Mouse (Mus musculus) granulocyte monocyte progenitor cell, adult 5-6 weeks (primary cell): ENCODE results near the gene Tor4a. TPM values are rescaled to one million over a fixed set of nuclear protein-coding genes. Genes with fewer than 3 reads are reported as not detected.

Source experiments
- ATAC-seq: replicated peaks from 2 replicates; pipeline ENCODE4 v1.8.0; 2016; ENCODE audit warnings: mild to moderate bottlenecking, moderate TSS enrichment, inconsistent platforms; ENCODE audit not compliant: poor library complexity, severe bottlenecking
- total RNA-seq, 2 experiments: library from RNA; stranded (forward) in 1 of 2; stranded (reverse) in 1 of 2; fragments of 200-712, 200-1000 nt in 1 of 2; fragments of >200 nt in 1 of 2; fragmentation: Nextera tagmentation in 1 of 2; gene quantifications; 2 replicates each; pipeline ENCODE4 v1.2.3; 2014 to 2017

Tor4a gene
- total RNA-seq, 2 experiments from 2014 or later = 14.6 to 14.7 TPM

DNA sequence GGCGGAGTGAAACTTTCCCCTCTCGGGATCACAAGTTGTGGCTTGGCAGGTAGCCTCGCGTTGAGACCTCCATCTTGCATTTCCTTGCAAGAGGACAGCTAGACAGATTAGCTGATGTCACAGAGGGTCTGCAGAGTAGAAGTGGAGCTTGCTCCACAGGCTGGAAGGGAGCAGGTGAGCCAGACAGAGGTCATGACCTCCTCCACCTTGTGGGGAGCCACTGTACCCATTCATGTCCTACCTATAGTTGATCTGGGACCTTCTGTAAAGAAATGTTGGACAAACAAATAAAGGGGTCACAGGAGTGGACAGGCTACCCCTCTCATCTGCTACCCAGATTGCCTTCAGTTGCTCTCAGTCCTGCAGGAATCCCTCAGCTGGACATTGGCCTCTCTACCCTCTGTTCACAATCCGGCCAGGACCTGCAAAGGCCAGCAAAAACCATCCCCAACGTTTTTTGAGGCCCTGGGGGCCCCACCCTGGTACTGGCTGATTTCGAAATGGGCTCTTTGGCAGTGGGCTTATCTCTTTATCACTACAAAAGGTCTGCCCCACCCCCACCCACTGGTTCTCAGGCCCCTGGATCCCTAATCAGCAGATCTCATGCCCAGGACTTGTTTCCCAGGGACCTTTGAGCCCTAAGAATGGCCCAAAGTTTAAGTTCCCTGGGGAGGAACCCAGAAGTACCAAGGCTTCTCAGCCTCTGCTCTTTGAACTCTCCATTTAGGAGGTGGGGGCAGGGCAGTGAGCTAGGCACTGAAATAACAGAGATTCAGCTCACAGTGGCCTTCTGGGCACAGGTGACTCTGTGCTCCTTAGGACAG, 21.6 kb downstream of the Tor4a start:
- ATAC-seq = no peak

DNA sequence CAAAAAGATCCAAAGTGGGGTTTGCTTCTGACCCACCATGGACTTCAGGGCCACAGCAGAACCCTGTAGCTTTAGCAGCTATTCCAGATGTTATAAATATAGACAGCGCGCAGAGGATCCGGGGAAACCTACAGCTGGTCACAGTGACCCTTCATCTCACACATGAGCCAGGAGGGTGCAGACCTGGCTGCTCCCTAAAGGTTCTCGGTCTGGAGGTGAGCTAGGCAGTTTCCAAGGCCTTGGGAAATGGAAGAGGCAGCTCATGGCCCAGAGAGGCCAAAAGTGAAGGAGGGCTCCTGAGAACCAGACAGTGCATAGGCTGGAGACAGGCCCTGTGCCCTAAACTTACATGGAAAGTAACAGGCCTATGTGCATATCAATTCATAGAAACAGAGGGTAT, 22.9 kb downstream of the Tor4a start:
- no peak for ATAC-seq

DNA sequence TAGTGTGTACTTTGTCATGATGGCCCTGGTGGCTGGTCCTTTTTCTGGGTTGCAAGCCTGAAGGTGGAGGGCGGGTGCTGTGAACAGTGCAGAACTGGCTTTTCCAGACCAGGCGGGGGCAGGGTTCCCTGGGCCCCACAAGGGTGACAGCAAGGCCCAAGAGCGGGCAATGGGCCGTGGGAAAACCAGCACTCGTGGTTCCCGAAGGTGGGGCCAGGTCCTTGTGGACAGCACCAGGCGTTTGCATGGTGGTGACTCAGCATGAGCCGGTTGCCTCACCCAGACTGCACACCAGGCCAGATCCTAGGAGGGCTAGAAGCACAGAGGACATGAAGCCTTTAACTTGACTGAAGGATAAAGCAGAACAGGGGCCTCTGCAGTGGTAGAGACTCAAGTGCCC, 24.1 kb downstream of the Tor4a start:
- peak; percentile 65 for ATAC-seq

DNA sequence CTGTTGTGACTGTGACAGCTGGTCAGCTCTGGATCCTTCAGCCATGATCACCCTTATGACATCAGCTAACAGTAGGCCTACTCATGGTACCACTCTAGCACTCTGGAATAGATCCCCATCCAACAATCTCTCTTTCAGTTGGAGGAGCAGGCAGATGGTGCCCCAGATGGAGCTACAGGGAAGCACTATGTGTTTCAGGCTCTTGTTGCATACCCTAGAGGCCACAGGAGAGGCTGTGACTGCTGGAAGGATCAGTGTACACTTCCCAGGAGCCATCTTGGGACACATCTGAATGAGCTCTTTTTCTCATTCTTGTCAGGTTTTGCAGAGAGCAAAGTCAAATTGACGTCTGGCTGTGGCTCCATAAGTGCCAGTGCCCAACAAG, 24.9 kb downstream of the Tor4a start:
- no peak for ATAC-seq

DNA sequence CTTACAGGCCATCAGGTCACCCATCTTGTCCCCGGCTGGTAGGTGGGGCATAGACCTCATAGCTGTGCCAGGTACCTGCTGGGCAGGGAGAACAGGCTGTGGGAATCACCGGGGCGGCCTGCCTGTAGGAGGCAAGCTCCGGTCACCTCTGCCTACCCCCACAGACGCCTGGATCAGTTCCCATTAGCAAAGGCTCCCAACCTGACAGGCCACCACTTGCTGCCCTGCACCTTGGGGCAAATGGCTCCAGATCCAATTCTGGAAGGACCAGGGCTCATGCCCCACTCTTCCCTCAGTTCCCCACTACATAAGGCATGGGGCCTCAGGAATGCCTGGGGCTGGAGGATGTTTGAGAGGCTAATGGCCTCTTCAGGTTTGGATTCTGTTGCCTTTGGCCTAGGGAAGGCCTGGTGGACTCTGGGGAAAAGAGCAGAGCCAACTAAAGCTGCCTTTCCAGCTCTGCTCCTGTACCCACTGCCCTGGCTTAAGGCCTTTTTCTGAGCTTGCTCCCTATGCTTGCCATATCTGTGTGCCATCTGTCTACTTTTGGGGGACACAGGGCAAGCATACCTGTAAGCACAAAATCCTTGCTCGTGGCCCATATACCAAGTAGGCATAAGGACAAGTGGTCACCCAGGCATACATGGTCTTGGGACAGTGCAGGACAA, 25.5 kb downstream of the Tor4a start:
- no peak for ATAC-seq

DNA sequence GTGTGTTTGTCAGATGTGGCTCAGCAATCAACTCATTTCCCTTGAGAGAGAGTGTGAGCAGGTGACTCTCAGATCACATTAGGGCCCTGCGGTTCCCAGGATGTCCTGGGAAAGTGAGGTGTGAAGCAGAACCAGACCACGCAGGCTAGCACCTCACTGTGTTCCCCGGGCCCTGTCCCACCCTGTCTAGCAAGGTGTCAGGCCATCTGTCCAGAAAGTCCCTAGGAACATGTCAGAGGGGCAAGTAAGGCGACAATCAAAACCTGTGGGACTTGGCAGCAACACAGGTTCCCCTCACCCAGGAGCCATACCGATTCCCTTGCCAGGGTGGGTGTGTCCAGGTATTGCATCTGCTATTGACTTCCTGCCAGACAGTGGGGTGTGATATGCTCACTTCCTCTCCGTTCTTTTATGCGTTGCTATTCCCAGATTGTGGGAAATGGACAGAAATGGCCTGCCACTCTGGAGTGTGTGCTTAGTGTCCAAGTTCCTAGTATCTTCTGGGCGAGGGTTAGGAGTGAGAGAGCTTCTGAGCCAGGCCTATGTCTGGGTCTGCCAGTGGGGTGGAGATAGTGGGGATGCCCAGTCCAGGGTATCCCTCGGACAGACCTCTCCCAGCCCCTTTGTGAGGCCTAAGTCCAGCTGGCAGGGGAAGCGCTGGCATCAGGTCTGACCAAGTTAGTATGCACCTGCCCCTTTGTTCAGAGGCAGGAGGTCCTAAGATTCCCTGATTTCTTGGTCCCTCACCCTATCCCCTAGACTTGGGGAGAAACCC, 26.2 kb downstream of the Tor4a start:
- peak; percentile 41; the same call in 1 of the 2 replicates for ATAC-seq

DNA sequence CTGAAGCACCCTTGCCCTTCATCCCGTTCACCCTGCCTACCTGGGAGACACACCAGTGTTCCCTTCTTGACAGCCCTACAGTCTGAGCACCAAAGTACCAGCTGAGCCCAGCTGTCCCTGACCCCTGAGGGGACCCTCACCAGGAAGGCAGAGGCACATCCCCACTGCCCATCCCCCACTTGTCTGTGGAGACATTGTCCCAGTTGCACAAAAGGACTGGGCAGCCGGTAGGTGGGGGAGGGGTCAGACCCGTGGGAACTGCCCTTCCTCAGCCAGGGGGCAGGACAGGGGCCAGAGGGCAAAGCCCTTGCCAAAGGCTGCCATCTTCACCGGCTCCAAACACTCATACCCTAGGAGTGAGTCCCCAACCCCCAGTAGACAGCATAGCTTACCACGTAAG, 26.9 kb downstream of the Tor4a start:
- no peak for ATAC-seq

DNA sequence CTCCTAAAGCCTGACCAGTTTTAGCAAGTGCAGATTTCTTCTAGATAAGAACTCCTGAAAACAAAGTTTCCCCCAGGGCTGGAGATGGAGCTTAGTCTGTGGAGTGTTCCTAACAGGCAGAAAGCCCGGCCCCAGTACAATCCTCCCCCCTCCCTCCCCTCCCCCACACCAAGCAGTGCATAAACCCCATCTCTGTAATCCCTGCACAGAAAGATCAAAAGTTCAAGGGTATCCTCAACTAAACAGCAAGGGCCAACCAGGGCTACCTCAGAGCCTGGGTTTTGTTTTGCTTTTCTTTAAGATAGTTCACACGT, 28.1 kb downstream of the Tor4a start:
- ATAC-seq = no peak

DNA sequence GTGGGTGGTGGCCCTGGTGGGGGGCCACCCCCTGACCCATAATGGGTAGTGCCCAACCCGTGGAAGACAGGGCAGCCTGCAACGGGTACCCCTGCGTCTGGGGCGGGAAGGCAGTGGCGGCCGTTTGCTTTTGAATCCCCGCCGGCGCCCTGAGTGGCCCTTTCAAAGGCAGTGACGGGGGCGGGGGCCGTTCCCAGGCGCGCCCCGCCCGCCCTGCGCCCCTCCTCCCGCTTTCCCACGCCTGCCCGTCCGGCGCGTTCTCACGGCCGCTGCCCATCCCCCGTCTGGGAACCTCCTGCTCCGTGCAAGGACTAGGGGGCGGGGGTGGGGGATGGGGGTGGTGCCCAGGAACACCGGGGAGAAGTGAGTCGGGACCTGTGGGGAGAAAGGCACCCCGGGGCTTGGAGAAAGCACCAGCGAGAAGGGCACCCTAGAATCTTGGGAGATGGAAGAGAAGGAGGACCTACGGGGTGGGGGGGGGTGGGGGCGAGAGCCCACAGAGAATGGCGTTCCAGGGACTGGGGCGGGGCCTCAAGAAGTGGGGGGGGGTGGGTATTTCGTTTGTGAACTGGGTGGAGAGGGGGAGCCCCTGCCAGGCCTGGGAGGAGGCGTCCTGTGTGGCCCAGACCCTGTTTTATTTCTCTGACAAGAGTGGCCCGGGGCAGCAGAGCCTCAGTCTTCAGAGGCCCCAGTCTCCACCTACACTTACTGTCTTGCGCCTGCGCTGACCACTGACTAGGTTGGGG, 28.6 kb downstream of the Tor4a start:
- no peak for ATAC-seq

DNA sequence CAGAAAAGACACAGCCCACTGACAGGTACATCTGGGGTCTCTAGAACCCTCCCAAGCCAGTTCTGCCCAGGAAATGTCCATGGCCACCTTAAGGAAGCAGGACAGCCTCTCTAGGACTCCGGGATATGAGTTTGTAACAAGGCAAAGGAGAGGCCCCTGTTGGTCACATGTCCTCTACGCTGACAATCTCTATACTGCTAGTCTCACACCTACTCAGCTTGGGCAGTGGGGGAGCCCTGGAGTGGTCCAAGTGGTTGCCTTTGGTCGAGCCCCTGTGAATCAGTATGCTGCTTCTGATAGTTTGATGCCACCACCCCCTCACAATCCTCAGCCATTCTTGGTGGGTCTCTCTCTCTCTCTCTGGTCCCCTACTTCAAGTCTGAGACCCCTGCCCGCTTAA, 29.2 kb downstream of the Tor4a start:
- ATAC-seq = no peak

DNA sequence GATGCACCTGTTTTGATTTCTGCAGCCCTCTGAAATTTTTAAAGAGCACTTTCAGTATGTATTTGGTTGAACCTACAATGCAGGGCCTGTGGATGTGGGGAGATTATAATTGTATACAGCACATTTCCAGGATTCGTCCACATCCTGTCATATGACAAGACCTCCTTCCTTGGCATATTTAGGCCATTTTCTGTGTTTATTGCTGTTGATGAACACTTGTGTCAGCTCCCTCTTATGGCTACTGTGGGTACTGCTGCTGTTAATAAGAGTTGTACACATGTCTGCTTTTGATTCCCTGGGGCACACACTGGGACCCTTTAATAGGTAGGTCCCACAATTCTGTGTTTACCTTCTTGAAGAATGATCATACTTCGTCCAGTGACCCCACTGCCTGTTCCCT, 39.0 kb downstream of the Tor4a start:
- peak; percentile 63 for ATAC-seq

DNA sequence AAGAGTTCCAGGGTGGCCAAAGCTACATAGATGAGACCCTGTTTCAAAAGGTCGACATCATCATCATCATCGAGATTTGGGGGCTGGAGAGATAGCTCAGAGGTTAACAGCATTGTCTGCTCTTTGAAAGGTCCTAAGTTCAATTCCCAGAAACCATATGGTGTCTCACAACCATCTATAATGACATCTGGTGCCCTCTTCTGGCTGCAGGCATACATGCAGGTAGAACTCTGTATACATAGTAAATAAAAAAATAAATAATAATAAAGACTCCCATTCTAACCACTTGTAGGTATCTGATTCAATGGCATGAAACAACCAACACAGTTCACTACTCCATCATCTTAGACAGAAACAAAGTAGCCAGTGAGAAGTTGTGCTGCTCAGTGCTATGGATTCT, 39.7 kb downstream of the Tor4a start:
- no peak for ATAC-seq

DNA sequence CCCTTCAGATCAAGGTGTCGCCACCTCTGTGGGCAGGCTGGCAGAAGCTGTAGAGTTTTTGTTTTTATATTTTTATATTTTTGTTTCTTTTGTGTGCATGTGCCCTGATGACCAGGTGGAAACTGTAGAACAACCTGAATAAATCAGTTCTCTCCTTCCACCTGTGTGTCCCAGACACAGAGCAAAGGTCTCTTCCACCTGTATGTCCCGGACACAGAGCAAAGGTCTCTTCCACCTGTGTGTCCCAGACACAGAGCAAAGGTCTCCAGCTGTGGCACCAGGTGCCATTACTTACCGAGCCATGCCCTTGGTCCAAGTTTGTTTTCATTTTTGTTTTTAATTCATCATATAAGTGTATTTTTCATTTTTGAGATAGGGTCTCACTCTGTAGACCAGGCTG, 40.5 kb downstream of the Tor4a start:
- no peak for ATAC-seq

DNA sequence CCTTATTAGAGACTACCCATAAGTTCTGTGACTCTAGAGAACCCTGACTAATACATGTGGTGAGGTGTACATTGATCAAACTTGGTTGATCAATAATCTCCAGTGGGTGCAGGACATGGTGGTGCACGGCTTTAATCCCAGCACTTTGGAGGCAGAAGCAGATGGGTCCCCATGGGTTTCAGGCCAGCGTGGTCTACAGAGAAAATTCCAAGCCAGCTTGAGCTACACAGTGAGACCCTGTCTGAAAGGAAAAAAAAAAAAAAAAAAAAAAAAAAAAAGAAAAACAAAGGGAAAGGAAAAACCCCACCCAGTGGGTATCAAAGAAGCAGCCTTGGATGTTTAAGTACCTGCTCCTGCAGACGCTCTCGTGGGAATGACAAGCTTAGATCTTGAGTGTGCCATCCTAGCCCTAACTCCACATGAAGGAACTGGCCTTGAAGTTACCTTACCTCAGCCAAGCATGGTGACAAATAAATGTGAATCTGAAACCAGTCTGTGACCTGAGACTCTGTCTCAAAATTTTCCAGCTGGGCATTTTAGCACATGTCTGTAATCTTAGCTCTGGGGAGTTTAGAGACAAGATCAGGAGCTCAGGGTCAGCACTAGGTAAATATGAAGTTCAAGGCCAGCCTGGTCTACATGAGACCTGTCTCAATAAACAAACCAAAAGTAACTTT, 45.3 kb downstream of the Tor4a start:
- ATAC-seq = no peak

DNA sequence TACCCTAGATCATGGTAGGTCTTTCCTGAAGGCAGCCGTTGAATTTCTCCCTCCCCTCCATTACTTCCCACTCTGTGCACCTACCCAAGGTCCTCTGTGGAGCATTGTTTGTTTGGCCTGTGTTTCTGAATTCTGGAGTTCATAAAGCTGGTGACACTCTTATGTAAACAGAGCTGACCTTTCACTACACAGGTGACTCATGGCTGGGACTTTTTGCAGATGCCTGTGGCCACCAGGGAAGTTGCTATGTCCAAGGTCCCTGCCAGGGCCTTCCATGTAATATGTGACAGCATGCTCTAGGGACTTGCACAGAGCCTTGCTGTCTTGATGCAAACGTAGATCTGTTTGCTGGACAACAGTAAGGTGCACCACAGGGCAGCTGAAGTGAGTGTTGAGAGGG, 47.0 kb downstream of the Tor4a start:
- ATAC-seq = no peak

DNA sequence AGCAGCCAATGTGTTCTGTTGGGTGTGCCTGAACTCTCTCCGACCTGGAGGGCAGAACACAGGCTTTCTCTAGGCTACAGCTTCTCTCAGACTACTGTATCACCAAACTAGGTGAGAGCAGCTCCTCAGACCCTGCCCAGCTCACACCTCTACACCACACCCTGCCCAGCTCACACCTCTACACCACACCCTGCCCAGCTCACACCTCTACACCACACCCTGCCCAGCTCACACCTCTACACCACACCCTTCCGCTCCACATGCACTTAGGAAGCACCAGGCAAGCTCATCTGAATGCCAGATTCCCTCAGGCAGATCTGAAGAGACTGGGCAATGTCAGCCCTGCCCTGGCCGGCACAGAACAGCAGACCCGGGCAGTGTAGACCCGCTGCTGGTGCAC, 48.8 kb downstream of the Tor4a start:
- ATAC-seq = no peak

DNA sequence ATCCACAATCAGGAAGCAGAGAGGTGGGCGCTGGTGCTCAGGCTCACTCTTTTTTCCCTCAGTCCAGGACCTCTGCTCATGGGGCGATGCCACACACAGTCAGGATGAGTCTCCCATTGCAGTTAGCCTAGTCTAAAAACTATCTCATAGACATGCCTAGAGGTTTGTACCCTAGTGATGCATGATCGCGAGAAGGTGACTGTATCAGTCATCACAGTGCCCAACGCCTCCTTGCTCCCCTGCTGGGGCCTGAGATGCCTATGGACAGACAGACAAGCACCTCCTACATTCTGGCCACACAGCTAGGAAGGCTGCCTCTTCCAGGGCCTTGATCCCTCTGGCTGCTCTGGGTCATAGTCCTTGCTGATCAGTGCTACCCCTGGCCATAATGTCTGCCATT, 49.3 kb downstream of the Tor4a start:
- no peak for ATAC-seq

DNA sequence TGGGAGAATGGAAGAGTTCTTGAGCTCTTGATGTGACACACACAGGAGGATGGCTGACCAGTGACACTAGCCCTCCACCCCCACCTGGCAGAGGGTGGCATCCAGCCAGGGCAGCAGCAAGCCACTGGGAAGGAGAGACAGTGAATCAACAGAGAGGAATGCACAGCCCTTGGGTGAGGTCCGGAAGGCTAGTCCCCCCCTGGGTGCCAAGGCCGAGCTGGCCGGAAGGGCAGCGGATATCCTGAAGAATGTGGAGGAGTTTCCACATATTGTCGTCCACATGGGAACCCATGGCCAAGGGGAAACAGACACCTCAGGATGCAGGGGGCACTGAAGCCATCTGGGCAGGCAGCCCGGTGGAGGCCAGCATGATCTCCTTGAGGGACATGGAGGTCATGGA, 51.3 kb downstream of the Tor4a start:
- ATAC-seq = no peak
